Mouse (Mus musculus): Measurements from ENCODE around the gene Dpt. TPM values are rescaled to one million over a fixed set of nuclear protein-coding genes. Genes with fewer than 3 reads are reported as not detected.

Gene Dpt
- polyA plus RNA-seq, 1 experiment = 0.10 TPM

DNA sequence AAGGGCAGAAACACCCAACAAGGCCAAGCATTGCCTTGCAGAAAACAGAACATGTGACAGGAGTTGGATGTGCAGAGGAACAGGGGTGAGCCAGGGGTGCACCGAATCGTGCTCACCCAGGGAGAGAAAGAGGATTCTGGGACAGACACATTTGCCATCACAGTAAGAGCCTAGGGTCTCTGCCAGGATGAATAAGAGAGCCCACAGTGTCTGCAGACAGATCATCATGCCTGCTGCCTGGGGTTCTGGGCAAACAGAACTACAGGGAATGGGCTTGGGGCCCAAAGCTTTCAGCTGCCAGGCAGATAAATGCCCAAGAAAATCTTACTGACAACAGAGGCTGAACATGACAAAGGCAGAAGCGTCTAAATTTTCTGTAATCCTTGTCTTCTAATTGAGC lies 14.9 kb downstream of the Dpt start:
- Histone ChIP-seq H3K4me1 (ENCODE audit: control insufficient read depth, insufficient read depth, low read length) (peaks cover 1% of the 10 kb centered on the region; the same call in 1 of the 2 replicates), H3K27ac (ENCODE audit: insufficient read depth, low read length) (no peak overlapping the region), H3K4me3 (ENCODE audit: insufficient read depth, low read length) (no peak overlapping the region)
- TF ChIP-seq POLR2A (IDR thresholded peaks at IDR 0.05; ENCODE audit: extremely low read depth, insufficient read depth, low read length) (no peak), CTCF (IDR thresholded peaks at IDR 0.05; ENCODE audit: extremely low read depth, insufficient read depth, low read length) (no peak)

DNA sequence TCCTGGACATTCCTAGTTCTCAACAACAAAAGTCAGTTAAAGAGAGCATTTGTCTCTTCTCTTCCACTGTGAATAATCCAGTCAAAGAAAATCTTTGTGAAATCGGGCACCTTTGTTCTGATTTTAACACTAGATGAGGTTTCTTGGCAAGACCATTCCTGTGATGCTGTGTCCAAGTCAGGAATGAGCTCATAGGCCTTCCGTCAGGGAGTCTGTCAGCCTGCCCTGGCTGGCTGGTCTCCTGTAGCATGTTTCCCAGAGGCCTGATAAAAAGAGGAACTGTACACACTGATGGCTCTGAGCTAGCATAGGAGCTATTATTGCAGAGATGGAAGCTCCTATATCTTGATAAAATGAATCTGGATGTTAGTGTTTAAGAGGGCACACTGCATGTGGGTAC lies 17.8 kb downstream of the Dpt start:
- TF ChIP-seq CTCF (IDR thresholded peaks at IDR 0.05; ENCODE audit: extremely low read depth, insufficient read depth, low read length) (no peak), POLR2A (IDR thresholded peaks at IDR 0.05; ENCODE audit: extremely low read depth, insufficient read depth, low read length) (no peak)
- peaks cover 1% of the 10 kb centered on the region; the same call in 1 of the 2 replicates for H3K4me1 ChIP-seq (ENCODE audit: control insufficient read depth, insufficient read depth, low read length)
- no peak overlapping the region for H3K27ac ChIP-seq (ENCODE audit: insufficient read depth, low read length)
- no peak overlapping the region for H3K4me3 ChIP-seq (ENCODE audit: insufficient read depth, low read length)

DNA sequence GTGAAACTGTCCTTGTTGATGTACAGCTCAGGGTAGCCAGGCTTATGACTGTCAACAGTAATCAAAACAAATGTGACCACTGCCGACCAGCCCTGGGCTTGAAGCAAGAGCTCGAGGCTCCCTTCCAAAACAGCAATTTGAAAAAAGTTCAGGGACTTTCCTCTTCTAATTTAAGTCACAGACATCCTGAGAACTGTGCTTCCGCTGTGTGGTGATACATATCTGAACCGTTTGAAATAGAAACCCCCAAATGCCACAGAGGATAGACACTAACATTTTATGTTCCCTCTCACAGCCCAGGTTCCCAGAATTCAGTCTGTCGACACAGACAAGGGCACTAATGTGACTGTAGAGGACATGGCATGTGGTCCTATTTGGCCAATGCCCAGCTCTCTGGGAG lies 18.9 kb downstream of the Dpt start:
- TF ChIP-seq CTCF (IDR thresholded peaks at IDR 0.05; ENCODE audit: extremely low read depth, insufficient read depth, low read length) (no peak), POLR2A (IDR thresholded peaks at IDR 0.05; ENCODE audit: extremely low read depth, insufficient read depth, low read length) (no peak)
- H3K4me1 ChIP-seq (ENCODE audit: control insufficient read depth, insufficient read depth, low read length) = peaks cover 1% of the 10 kb centered on the region; the same call in 1 of the 2 replicates
- no peak overlapping the region for H3K4me3 ChIP-seq (ENCODE audit: insufficient read depth, low read length)
- no peak overlapping the region for H3K27ac ChIP-seq (ENCODE audit: insufficient read depth, low read length)

DNA sequence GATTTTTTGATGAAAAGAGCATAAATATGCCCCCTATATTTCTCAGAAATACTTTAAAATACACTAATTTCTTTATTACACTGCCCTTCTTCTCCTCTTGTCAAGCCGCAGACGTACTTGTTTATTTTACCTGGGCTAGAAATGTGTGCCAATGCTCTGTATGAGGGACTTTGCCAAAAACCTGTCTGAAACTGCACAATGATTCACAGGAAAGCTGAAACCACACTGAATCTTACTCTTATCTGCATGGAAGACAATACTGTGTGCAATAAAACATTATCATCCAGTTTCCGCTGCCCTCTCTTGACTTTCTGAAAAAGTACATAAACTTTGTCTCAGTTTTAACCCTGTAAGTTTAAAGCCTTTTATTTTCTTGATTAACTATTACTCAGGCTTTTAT lies 20.9 kb downstream of the Dpt start:
- Histone ChIP-seq H3K27ac (ENCODE audit: insufficient read depth, low read length) (no peak overlapping the region), H3K4me1 (ENCODE audit: control insufficient read depth, insufficient read depth, low read length) (peaks cover 3% of the 10 kb centered on the region; the same call in 1 of the 2 replicates), H3K4me3 (ENCODE audit: insufficient read depth, low read length) (no peak overlapping the region)
- TF ChIP-seq CTCF (IDR thresholded peaks at IDR 0.05; ENCODE audit: extremely low read depth, insufficient read depth, low read length) = no peak
- TF ChIP-seq POLR2A (IDR thresholded peaks at IDR 0.05; ENCODE audit: extremely low read depth, insufficient read depth, low read length) = no peak

DNA sequence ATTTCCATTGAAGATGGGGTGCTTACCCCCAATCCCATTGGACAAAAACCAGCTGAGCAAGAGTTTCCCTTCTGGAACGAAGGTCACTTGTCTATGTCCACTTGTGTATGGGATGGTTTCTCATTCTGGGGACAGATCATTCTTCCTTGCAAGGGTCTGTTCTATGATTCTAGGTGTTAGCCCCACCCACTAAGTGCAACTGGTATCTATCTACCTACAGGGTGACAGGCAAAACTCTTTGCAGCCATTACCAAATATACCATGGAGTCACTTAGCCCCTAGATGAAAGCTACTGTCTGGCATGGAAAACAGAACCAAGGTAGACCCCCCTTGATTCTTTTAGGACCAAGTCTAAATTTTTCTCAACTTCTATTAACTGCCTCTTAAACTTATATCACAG lies 24.9 kb downstream of the Dpt start:
- no peak for TF ChIP-seq CTCF (IDR thresholded peaks at IDR 0.05; ENCODE audit: extremely low read depth, insufficient read depth, low read length)
- no peak for TF ChIP-seq POLR2A (IDR thresholded peaks at IDR 0.05; ENCODE audit: extremely low read depth, insufficient read depth, low read length)
- H3K4me1 ChIP-seq (ENCODE audit: control insufficient read depth, insufficient read depth, low read length) = peaks cover 2% of the 10 kb centered on the region; the same call in 1 of the 2 replicates
- H3K4me3 ChIP-seq (ENCODE audit: insufficient read depth, low read length) = no peak overlapping the region
- no peak overlapping the region for H3K27ac ChIP-seq (ENCODE audit: insufficient read depth, low read length)

DNA sequence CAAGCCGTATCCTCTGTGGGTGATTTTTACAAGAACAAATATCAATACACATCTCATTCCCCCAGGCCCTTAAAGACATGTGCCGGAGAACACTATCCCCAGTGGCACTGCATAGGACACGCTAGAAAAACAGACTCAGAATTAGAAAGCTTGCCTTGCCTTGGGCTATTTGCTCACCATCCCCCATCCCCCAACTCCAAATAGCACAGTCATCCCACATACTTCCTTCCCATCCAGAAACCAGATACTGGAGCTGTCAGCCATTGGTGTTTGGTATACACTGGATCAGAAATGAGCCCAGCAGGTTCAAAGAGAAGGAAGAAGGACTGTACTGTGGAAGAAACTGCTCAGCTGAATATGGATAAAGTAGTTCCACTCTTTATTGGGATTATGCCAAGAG lies 25.4 kb downstream of the Dpt start:
- Histone ChIP-seq H3K4me3 (ENCODE audit: insufficient read depth, low read length) (no peak overlapping the region), H3K4me1 (ENCODE audit: control insufficient read depth, insufficient read depth, low read length) (peaks cover 2% of the 10 kb centered on the region; the same call in 1 of the 2 replicates), H3K27ac (ENCODE audit: insufficient read depth, low read length) (no peak overlapping the region)
- TF ChIP-seq POLR2A (IDR thresholded peaks at IDR 0.05; ENCODE audit: extremely low read depth, insufficient read depth, low read length) = no peak
- no peak for TF ChIP-seq CTCF (IDR thresholded peaks at IDR 0.05; ENCODE audit: extremely low read depth, insufficient read depth, low read length)

DNA sequence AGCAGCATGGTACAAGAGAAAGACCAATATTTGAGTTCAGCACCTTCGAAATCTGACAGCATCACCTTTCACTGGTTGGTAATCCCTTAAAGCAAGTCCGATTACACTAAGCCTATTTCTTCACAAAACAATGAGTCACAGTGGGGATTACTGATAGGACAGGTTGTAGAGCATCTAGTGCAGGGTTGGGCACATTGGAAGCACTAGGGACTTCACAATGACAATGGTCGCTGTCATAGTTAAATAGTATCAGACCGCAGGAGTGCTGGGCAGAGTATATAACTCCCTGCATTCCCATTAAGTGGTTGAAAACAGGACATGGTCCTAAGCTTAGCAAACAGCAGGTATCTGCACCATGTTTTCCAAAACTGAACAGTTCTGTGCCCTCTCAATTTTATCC lies 25.8 kb downstream of the Dpt start:
- Histone ChIP-seq H3K4me3 (ENCODE audit: insufficient read depth, low read length) (no peak overlapping the region), H3K27ac (ENCODE audit: insufficient read depth, low read length) (no peak overlapping the region), H3K4me1 (ENCODE audit: control insufficient read depth, insufficient read depth, low read length) (peaks cover 2% of the 10 kb centered on the region; the same call in 1 of the 2 replicates)
- TF ChIP-seq CTCF (IDR thresholded peaks at IDR 0.05; ENCODE audit: extremely low read depth, insufficient read depth, low read length) (no peak), POLR2A (IDR thresholded peaks at IDR 0.05; ENCODE audit: extremely low read depth, insufficient read depth, low read length) (no peak)

DNA sequence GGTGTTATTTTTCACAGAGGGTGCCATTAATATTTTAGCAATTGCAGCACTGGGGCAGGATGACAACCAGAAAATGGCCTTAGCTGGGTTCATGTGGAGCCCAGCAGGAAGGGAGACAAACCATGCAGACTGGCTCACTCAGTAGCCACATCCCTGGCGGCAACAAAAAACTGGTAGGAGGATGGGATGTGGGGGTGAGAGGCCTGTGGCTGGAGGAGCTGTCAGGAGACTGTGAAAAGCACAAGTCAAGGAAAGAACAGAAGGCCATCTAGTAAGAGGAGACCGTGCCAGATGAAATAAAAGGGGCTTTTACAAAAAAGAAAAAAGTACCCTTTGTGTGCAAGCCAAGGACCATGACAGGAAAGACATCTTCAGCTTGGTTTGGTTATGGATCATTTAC lies 28.5 kb downstream of the Dpt start:
- Histone ChIP-seq H3K4me3 (ENCODE audit: insufficient read depth, low read length) (no peak overlapping the region), H3K4me1 (ENCODE audit: control insufficient read depth, insufficient read depth, low read length) (peaks cover 2% of the 10 kb centered on the region; the same call in 1 of the 2 replicates), H3K27ac (ENCODE audit: insufficient read depth, low read length) (no peak overlapping the region)
- TF ChIP-seq CTCF (IDR thresholded peaks at IDR 0.05; ENCODE audit: extremely low read depth, insufficient read depth, low read length) (no peak), POLR2A (IDR thresholded peaks at IDR 0.05; ENCODE audit: extremely low read depth, insufficient read depth, low read length) (no peak)

DNA sequence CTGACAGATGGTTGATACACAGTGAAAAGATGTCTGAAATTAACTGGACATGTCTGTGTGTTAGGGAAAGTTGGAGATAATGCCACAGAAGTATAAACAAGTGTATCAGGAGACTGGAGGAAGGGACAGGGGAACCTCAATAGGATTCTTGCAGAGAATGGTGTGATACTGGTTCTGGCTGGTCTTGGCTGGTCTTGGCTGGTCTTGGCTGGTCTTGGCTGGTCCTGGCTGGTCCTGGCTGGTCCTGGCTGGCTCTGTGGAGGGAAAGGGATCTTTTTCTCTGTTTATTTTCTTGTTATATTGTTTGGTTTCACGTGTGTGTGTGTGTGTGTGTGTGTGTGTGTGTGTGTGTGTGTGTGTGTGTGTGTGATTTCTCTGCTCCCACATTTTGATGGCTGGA lies 33.4 kb downstream of the Dpt start:
- H3K4me1 ChIP-seq (ENCODE audit: control insufficient read depth, insufficient read depth, low read length) = no peaks in the 10 kb centered on the region
- no peak overlapping the region for H3K27ac ChIP-seq (ENCODE audit: insufficient read depth, low read length)
- TF ChIP-seq CTCF (IDR thresholded peaks at IDR 0.05; ENCODE audit: extremely low read depth, insufficient read depth, low read length) (no peak), POLR2A (IDR thresholded peaks at IDR 0.05; ENCODE audit: extremely low read depth, insufficient read depth, low read length) (no peak)
- H3K4me3 ChIP-seq (ENCODE audit: insufficient read depth, low read length) = no peak overlapping the region

DNA sequence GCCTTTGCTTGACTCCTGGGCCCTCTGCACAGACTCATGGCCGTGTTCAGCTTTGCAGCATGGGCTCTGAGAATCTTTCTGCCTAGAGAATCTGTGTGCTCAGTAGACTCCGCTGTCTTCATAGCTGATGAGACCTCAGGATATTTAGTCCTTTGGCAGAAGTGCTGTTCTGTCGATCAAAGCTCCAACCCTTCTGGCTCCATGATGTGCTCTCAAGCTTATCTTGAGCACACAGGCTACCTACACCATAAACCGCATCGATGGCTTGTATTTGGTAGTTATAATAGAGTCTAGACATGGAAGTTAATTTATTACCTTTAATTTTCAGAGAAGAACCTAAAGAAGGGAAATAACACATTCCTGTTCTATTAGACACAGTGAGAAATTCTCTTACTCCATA lies 36.0 kb downstream of the Dpt start:
- Histone ChIP-seq H3K27ac (ENCODE audit: insufficient read depth, low read length) (no peak overlapping the region), H3K4me1 (ENCODE audit: control insufficient read depth, insufficient read depth, low read length) (no peaks in the 10 kb centered on the region), H3K4me3 (ENCODE audit: insufficient read depth, low read length) (no peak overlapping the region)
- TF ChIP-seq POLR2A (IDR thresholded peaks at IDR 0.05; ENCODE audit: extremely low read depth, insufficient read depth, low read length) = no peak
- TF ChIP-seq CTCF (IDR thresholded peaks at IDR 0.05; ENCODE audit: extremely low read depth, insufficient read depth, low read length) = no peak

Measured in cortical plate, adult 2 months (tissue).